Mouse (Mus musculus) adrenal gland, postnatal 4 days (tissue): ENCODE results near the gene Bclaf3. TPM values are rescaled to one million over a fixed set of nuclear protein-coding genes. Genes with fewer than 3 reads are reported as not detected.
"Not testable (repeated sequence)": the region's sequence is repeated elsewhere in the genome, so short reads cannot be mapped to it uniquely, and the experiment has no call there.

Experiments used
- DNase-seq, 2 experiments: peaks; one replicate each; pipeline ENCODE4 v3.0.0; 2021 to 2022; ENCODE audit warnings: low spot score in 2 of 2, mixed read lengths in 2 of 2
- long read RNA-seq, 2 experiments: library from polyadenylated mRNA; stranded (forward); transcript quantifications; one replicate each; pipeline ENCODE4 v2.0.0; 2021
- total RNA-seq, 2 experiments: library from RNA; stranded (reverse); gene quantifications; 2 replicates each; pipeline ENCODE4 v1.2.3; 2021

Bclaf3 gene
- total RNA-seq = 10 to 100 TPM; 11.7 to 15.5 TPM
- long read RNA-seq, experiment 1, partial matches to known transcripts = 0 of 2 reads
- long read RNA-seq, experiment 1, other reads (novel, unspliced or antisense) = 1 of 2 reads
- long read RNA-seq, experiment 2, transcript Bclaf3-202 (12 exons, 3,366 nt) = major isoform, 10 of 17 reads
- long read RNA-seq, experiment 2, partial matches to known transcripts = 5 of 17 reads
- long read RNA-seq, experiment 2, other reads (novel, unspliced or antisense) = 2 of 17 reads

- DNase-seq = no peak
Observed at GRCm38 (mm10) chrX:159526388-159526787, at the start of gene Bclaf3. Gene Bclaf3 (plus strand): TSS chrX:159526688.

GRCm38 (mm10) chrX:159478243-159478940 is 48.1 kb upstream of the Bclaf3 start:
- not testable (repeated sequence) for DNase-seq

DNA sequence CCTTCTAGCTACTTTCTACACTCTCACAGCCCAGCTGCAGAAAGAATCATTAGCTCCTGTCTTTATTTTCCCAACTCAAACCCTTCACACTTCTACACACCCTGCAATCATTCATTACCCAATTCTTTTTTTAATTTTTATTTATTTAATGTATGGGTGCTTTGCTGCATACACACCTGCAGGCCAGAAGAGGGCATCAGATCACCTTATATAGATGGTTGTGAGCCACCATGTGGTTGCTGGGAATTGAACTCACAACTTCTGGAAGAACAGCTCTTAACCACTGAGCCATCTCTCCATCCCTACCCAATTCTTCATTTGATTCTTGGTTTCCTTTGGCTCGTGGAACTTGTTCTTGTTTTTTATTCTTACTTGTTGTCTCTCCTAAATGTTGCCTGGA is 42.2 kb upstream of the Bclaf3 start:
- DNase-seq = no peak

GRCm38 (mm10) chrX:159503181-159503580 is 23.3 kb upstream of the Bclaf3 start:
- no peak for DNase-seq

- no peak for DNase-seq
Observed at GRCm38 (mm10) chrX:159508331-159509036, 18.0 kb upstream of the Bclaf3 start.

- DNase-seq = no peak
Observed at GRCm38 (mm10) chrX:159509042-159509441, 17.4 kb upstream of the Bclaf3 start.

DNA sequence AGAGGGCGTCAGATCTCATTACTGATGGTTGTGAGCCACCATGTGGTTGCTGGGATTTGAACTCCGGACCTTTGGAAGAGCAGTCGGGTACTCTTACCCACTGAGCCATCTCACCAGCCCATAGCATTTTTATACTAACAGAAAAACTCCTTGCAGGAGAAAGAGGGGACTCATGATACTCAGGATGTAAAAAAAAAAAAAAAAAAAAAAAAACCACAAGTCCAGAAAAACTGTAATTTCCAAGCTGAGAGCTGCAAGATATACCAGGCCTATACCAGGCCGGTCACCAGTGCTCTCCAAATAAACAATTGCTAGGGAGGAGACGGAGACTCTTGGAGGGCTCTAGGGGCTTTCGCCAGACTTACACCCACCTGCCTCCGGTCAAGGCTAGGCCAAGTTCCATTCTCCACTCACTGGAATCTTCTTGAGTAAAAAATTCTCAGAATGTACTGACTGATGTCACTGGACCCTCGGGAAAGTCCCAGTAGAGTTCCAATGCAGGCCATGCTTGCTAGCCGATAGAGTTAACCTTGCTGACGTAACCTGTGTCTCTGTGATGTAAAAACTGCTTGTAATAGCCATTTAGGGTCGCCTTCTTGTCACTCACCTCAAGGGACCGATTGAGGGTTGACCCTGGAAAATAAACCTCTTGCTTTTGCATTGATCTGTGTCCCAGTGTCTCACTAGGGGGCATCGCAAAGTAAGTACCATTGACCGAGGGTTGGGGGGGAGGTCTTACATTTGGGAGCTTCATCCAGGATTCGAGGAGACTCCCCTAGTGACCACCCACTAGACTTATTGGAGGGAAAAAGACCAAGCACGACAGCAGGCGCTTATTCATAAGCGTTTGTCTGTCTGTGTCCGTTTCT is 16.4 kb upstream of the Bclaf3 start:
- DNase-seq = no peak

DNA sequence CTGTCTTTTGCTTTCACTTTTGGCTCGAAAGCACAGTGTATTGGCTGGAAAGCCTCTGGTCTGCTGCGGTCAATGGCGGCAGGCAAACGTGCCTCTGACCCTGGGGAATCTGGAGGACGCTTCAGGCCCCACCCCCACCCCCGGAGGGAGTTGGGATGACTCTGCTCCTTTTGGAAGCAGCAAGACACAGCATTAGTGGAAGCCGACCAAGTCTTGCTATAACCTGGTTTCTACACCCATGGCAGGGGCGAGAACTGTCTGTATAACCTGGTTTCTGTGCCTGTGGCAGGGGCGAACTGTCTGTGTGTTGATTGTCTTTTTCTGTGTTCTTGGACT is 15.8 kb upstream of the Bclaf3 start:
- DNase-seq = no peak

- DNase-seq = no peak
Observed at GRCm38 (mm10) chrX:159515599-159515998, 10.9 kb upstream of the Bclaf3 start.

- no peak for DNase-seq
Observed at GRCm38 (mm10) chrX:159521780-159522179, 4.7 kb upstream of the Bclaf3 start.

DNA sequence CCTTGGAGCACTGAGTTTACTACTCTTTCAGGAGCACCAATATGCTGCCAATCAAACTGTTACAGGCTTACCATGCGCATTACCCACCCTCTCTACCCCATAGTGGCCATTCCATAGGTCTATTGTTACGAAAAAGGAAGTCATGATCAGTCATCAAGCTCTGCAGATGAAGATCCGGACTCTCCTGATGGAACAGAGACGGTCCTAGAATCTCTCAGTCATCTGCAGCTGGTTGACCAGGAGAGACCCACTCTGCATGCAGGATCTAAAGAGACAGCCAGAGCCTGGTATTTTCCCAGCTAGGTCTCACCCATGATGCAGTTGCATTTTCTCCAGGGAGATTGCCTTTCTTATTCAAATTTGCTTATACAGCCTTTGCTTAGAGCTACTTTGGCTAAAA is 3.8 kb upstream of the Bclaf3 start:
- no peak for DNase-seq

DNA sequence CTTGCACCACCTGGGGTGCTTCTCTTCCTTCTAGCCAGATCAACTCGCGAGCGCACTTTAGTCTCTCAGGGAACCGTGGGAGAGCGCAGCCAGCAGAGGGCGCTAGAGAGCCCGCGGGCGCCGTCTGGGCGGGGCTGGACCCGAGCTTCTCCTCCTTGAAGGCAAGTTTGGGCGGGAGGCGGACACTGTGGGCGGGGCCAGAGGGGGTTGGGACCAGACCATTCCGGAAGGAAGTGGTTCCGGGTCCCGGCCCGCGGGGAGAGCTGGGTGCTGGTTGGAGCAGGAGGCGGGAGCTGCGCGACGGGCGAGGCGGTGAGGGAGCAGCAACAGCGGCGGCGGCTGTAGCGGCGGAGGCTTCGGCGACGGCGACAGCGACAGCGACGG is 5.9 kb downstream of the Bclaf3 start:
- DNase-seq = peak; percentile 88 to 93

DNA sequence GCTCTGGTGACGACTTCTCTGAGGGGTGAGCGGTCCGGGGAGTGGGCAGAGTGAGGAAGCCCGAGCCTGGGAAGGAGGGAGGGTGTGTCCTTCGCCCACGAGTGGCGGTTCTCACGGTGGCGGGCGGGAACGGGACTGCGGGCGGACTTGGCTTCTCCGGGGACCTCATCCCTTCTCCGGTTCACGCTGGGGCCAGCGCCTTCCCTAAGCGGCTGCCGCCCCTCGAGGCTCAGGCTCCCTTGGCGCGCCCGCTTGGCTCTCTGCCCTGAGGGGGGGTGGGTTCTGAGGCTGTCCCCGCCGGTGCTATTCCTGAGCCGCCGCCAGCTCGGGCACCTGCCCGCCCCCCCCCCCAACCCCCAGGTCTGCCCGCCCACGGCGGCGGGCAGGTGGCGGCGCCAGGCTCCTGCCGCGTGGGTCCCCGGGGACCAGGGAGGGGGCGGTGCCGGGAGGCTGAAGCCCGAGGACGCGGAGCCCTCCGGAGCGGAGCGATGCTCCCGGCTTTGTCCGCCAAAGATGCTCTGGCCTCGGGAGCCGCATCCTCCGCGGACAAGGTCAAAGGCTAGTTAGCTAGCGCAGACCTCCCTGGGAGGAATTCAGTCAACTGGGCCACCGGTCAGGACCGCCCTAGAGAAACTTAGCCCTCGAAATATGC is 6.4 kb downstream of the Bclaf3 start:
- DNase-seq = no peak

DNA sequence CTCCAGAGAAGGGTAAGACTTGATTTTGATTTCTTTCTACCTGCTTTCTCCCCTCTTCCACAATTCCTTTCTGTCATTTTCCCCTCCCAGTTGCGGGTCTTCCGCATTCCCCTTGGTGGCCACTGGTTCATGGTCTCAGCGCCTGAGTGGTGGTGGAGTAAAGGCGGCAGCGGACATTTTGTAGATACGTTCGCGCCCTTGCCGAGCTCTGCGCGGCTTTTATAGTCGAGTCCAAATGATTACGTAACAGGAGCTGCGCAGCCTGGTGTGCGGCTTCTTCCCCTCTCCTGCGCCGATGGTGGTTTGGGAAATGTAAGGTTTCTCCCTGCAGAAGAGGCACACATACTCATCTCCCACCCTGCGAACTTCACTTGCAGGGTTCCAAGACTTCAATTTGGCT is 15.4 kb downstream of the Bclaf3 start:
- no peak for DNase-seq

GRCm38 (mm10) chrX:159547093-159547492 is 20.6 kb downstream of the Bclaf3 start:
- DNase-seq = no peak

- not testable (repeated sequence) for DNase-seq
Observed at GRCm38 (mm10) chrX:159584738-159585137, 58.2 kb downstream of the Bclaf3 start.

DNA sequence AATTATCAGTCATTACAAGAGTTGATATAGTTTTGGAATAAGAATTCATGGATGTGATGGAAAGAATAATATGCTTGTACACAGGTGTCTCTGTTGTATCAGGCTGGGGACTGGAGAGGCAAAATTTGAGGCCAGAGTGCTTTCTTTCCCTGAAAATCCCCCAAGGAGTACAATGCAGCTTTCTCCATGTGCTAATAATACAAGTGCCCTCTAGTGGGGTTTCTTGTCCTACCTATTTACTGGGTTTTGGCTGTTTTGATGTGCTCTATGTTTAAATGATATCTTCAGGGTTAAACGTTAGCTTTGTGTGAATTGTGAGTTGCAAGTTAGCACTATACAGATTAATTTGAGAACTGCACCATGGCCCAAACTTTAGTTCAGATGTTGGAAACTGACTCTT is 65.1 kb downstream of the Bclaf3 start:
- no peak for DNase-seq

GRCm38 (mm10) chrX:159597502-159597901 is 71.0 kb downstream of the Bclaf3 start:
- DNase-seq = no peak

DNA sequence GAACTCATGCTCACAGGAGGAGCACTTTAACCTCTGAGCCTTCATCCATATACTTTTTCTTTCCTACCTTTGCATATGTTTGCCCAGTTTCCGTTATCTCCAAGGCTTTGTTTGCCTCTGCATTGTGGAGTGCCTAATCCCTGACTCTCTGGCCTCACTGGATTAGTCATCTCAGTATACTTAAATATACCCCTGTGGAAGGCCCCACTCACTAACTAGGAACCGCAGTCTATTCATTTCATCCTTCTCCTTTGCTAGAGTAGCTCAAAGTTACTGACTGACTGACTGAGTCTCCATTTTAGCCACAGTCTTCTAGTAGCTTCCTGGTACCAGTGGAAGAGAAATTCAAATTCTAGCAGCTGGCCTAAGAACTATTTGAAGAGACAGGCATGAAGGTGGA is 78.3 kb downstream of the Bclaf3 start:
- DNase-seq = no peak

DNA sequence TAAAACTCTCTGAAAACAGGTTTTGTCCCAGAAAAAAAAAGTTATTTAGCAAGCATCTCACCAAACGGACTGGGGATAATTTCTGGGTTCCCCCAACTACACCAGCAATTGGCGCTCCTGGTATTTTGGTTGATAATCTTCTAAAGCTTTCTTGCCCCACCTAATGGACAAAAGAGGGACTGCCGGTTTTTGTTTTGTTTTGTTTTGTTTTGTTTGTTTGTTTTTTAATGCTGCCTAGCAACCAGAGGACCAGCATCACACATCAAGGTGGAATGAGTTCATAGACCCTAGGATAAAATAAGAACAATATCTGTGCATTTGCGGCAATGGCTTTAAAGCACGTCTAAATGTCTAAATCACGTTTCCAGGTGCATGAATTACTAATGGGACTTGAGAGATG is 80.4 kb downstream of the Bclaf3 start:
- DNase-seq = no peak
